Mouse (Mus musculus): ENCODE data around the gene Dscam. TPM values are rescaled to one million over a fixed set of nuclear protein-coding genes. Genes with fewer than 3 reads are reported as not detected.

Dscam gene
- polyA plus RNA-seq, 1 experiment from 2014 or later: 0.15 TPM

DNA sequence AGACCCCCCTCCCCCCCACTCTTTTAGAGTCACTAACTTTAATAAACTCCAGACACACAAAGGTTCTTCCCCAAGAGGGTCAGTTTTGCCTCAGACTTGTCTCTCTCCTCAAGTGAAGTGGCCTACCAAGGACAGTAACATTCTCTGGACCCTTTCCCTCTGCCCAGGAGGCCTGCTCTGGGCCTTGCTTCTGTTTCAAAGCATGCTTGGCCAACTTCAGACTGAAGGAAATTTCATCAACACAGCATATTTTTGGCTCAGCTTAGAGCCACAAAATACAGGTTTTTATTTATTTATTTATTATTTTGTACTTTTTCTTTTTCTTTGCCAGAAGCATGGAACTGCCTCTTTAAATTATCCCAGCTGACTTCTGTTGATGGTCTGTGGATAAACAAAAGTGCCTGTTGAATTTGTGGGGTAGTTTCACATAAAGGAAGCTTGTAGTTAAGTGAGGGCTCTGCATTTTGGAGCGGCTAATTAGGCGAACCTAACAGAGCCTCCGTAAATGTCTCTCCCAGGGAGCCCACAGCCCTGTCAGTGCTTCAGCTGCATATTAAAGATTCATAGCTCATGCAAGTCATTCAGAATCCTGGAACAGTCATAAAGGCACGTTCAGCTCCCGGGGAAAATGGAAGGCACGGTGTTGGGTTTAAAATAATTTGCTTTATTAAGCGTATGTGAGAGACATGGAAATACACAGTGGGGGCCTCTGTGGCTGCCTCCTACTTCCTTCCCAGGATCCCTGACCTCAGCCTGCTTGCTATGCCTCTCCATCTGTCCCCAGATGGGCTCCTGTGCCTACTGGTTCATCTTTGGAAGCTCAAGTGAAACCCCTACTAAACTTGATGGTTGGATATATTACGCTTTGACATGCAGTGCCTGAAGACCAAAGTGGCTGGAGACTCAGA is 606.9 kb downstream of the Dscam start:
- Histone ChIP-seq H3K27me3 (replicated peaks) (no peaks in the 10 kb centered on the region), H3K4me3 (replicated peaks) (no peak overlapping the region), H3K4me2 (replicated peaks) (no peak overlapping the region), H3K27ac (no peak overlapping the region), H3K9me3 (no peaks in the 10 kb centered on the region), H3K4me1 (replicated peaks) (no peaks in the 10 kb centered on the region), H3K9ac (no peak overlapping the region), H3K36me3 (no peaks in the 10 kb centered on the region)
- no peak for ATAC-seq
- WGBS: 47% methylated on average over 8 of the region's 8 CpGs

DNA sequence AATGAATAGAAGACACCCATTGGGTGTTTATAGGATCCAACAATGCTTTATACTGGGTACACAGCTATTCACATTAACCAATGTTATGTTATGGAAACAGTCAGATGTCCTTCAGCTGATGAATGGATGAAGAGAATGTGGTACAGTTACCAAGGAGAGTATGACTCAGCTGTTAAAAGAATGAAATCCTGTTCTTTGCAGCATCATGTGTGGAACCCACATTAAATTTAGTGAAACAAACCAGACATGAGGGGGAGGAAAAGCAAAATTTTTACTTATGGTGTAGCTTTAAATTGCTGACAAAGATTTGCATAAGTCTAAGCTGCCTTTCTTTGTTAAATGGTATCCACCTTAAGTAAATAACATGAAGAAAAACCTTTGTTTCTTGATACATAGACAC is 610.8 kb downstream of the Dscam start:
- Histone ChIP-seq H3K4me1 (replicated peaks) (no peaks in the 10 kb centered on the region), H3K9ac (no peak overlapping the region), H3K27me3 (replicated peaks) (no peaks in the 10 kb centered on the region), H3K9me3 (no peaks in the 10 kb centered on the region), H3K4me3 (replicated peaks) (no peak overlapping the region), H3K36me3 (no peaks in the 10 kb centered on the region), H3K4me2 (replicated peaks) (no peak overlapping the region), H3K27ac (no peak overlapping the region)
- ATAC-seq: no peak

DNA sequence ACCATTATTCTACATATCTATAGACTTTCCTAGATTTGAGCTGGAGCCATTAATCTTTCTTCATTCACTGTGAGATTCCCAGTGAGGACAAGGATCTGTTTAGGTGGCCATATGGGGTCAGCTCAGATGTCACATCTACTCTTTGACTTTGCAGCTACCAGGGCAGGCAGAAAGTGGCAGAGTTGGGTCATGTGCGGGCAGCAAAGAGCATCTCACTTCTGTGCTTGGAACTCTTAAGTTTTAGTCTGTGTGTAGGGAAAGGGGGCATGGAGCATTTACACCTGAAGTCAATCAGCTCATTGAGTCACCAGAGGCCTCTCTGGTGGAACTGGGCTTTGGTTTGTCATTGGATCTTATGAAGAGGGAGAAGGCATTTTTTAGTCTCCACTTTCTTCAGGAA is 612.2 kb downstream of the Dscam start:
- no peaks in the 10 kb centered on the region for H3K4me1 ChIP-seq (replicated peaks)
- WGBS: 96% methylated on average over 1 of the region's 1 CpGs
- no peak for ATAC-seq

DNA sequence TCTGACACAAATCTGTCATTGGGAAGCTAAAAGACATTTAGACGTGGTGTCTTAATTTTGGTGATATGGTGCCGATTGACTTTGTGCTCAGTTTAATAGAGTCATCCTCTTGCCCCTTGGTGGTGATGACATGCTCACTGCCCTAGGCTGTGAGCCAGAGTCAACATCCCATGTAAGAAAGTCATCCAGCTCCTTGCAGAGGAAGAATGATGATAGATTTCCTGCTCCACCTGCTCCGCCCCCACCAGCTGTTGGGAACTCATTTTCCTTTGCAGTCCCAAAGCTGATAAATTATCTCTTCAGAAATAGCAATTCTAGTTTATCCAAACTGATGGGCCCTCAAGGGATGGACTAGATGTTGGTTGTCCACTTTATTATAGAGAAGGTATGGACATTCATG is 613.9 kb downstream of the Dscam start:
- Histone ChIP-seq H3K4me1 (replicated peaks) (no peaks in the 10 kb centered on the region), H3K27me3 (replicated peaks) (no peaks in the 10 kb centered on the region), H3K9ac (no peak overlapping the region), H3K9me3 (no peaks in the 10 kb centered on the region), H3K27ac (no peak overlapping the region), H3K4me3 (replicated peaks) (no peak overlapping the region), H3K36me3 (no peaks in the 10 kb centered on the region), H3K4me2 (replicated peaks) (no peak overlapping the region)
- no peak for ATAC-seq
- WGBS: 84% methylated on average over 3 of the region's 3 CpGs

More for the DNA sequence above, 612.2 kb downstream of the Dscam start:
- Histone ChIP-seq H3K4me3 (replicated peaks) (no peak overlapping the region), H3K27me3 (replicated peaks) (no peaks in the 10 kb centered on the region), H3K36me3 (no peaks in the 10 kb centered on the region), H3K9me3 (no peaks in the 10 kb centered on the region), H3K9ac (no peak overlapping the region), H3K4me2 (replicated peaks) (no peak overlapping the region), H3K27ac (no peak overlapping the region)

DNA sequence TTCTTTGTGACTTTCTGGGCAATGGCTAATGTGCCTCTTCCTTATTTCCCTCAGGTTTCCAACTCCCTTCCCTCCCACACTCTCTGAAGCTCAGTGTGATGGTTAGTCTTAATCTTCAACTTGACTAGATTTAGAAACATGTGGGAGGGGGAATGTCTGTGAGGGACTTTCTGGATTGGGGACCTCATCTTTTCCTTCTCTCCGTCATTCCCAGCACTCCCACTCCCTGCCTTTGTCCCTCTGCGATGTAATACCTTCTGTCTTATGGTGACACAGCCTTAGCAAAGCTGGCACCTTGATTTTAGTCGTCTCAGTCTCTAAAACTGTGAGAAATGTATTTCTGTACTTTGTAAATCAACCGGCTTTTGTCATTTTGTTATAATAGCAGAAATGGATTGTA is 615.1 kb downstream of the Dscam start:
- H3K27ac ChIP-seq: no peak overlapping the region
- no peaks in the 10 kb centered on the region for H3K9me3 ChIP-seq
- no peak for ATAC-seq
- no peak overlapping the region for H3K4me2 ChIP-seq (replicated peaks)
- no peaks in the 10 kb centered on the region for H3K4me1 ChIP-seq (replicated peaks)
- no peaks in the 10 kb centered on the region for H3K27me3 ChIP-seq (replicated peaks)
- no peak overlapping the region for H3K9ac ChIP-seq
- no peaks in the 10 kb centered on the region for H3K36me3 ChIP-seq
- no peak overlapping the region for H3K4me3 ChIP-seq (replicated peaks)
- WGBS: 74% methylated on average over 4 of the region's 4 CpGs

DNA sequence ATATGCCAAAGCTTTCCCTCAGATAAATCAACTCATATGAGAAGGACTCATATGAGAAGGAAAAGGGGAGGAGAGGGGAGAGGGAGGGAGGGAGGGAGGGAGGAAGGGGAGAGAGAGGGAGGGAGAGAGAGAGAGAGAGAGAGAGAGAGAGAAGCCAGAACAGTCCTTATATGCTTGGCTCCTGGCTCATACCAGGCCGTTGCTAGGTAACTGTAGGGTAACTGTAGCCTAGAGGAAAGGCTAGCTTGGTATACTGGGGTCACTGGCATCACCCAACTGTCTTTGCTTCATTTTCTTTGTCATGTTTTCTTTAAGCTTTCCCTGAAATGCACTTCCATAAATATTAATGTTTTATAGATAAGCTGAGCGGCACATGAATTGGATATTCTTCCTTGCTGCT is 617.9 kb downstream of the Dscam start:
- Histone ChIP-seq H3K9ac (no peak overlapping the region), H3K4me1 (replicated peaks) (no peaks in the 10 kb centered on the region), H3K36me3 (no peaks in the 10 kb centered on the region), H3K9me3 (no peaks in the 10 kb centered on the region), H3K4me2 (replicated peaks) (no peak overlapping the region), H3K27me3 (replicated peaks) (no peaks in the 10 kb centered on the region), H3K4me3 (replicated peaks) (no peak overlapping the region), H3K27ac (no peak overlapping the region)
- WGBS: 75% methylated on average over 2 of the region's 2 CpGs
- no peak for ATAC-seq

DNA sequence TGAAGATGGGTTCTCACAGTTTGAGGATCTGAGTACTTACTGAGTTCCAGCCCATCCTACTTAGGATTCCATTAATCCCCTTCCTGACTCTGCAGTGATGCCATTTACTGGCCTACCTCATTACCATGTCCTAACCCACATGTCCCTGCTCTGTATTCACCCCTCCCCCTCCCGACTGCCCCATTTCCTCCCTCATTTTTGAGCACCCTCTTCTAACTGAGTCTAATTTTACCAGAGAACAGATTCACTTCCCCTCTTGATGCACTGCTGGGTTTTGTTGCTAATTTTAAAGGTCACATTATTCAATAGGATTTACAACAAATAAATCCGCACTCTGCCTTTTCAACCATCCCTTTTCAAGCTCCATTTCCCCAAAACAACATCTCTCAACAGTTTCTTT is 629.5 kb downstream of the Dscam start:
- 71% methylated on average over 2 of the region's 2 CpGs for WGBS

More for the DNA sequence above, 629.5 kb downstream of the Dscam start:
- ATAC-seq: no peak
- H3K4me2 ChIP-seq (replicated peaks): no peak overlapping the region
- H3K4me3 ChIP-seq (replicated peaks): no peak overlapping the region
- no peak overlapping the region for H3K27ac ChIP-seq
- H3K9me3 ChIP-seq: no peaks in the 10 kb centered on the region
- no peaks in the 10 kb centered on the region for H3K27me3 ChIP-seq (replicated peaks)
- no peaks in the 10 kb centered on the region for H3K36me3 ChIP-seq
- H3K9ac ChIP-seq: no peak overlapping the region
- no peaks in the 10 kb centered on the region for H3K4me1 ChIP-seq (replicated peaks)

Other genes starting within 250 kb of the Dscam start
- 13.4 and 13.6 TPM in 2 replicates for gene Bace2, start 186.0 kb upstream of the Dscam start, polyA plus RNA-seq (2015; fragmentation: Nextera tagmentation; extraction: Ambion mirVana)